Mouse (Mus musculus): ENCODE measurements around the gene Adprhl2. TPM values are rescaled to one million over a fixed set of nuclear protein-coding genes. Genes with fewer than 3 reads are reported as not detected.

The Adprhl2 gene
- polyA plus RNA-seq, 1 experiment from 2014 or later, result 57.9 TPM

DNA sequence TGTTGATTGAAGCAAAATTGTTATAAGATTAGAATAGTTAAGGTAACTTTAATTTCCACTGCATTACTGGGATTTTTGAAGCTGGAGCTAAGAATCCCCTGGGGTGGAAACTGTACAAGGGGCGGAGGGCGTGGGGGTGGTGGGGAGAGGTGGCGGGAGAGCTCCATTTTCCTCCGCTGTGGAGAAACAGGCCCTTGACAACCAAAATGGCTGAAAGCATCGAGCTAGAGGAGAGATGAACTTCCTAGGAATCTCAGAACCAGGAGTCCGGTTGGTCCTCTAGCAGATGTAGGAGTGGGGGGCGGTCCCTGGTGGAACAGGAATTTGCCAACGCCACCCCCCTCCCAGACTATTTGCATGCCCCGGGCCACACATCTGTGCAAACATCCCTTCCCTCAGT lies 39.8 kb downstream of the Adprhl2 start:
- Histone ChIP-seq H3K27me3 (ENCODE audit: control insufficient read depth, insufficient read depth, low read length) (peaks cover 12% of the 10 kb centered on the region), H3K4me2 (replicated peaks) (no peak overlapping the region), H3K4me3 (replicated peaks; ENCODE audit: low read length) (no peak overlapping the region), H3K36me3 (replicated peaks; ENCODE audit: control insufficient read depth, insufficient read depth) (no peaks in the 10 kb centered on the region), H3K4me1 (replicated peaks; ENCODE audit: control insufficient read depth, insufficient read depth, low read length) (peaks cover 2% of the 10 kb centered on the region; the same call in 1 of the 2 replicates), H3K9ac (no peak overlapping the region), H3K9me3 (ENCODE audit: control insufficient read depth, low read length) (no peaks in the 10 kb centered on the region), H3K27ac (no peak overlapping the region)
- ATAC-seq (ENCODE audit: low FRiP score) (no peak), DNase-seq (ENCODE audit: low spot score) (no peak)
- WGBS, result 61% methylated on average over 9 of the region's 9 CpGs

DNA sequence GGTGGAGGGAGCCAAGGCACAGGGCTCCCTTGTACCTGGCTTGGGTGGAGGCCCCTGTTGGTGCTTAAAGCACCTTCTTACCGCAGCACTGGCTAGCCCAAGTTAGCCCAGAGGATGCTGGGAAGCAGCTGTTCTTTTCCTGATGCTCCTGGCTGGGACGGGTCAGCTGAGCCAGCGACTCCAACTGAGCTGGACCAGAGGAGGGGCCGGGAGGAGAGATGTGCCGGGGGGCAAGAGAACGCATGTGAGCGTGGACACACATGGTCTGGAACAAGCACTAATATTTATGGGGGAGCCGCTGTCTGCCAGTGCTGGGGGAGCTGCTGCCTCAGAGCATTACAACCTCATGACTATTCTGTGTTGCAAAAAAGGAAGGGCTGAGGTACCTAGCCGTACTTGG lies 42.5 kb downstream of the Adprhl2 start:
- 55% methylated on average over 9 of the region's 9 CpGs for WGBS

DNA sequence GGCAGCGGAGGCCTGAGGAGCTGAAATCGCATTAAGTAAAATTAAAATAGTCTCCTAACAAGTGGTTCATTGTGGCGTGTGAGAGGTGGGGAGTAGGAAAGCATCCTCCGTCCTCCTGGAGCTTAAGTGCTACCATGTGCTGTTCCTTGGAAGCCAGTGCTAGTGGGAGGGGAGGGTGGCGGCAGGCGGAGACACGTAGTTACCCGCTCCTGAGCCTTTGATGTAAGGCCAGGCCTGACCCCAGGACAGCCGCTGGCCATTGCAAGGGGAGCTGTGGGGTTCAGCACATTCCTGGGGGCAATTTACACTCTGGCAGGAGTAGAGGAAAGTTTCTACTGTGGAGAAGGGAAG lies 43.0 kb downstream of the Adprhl2 start:
- Histone ChIP-seq H3K27ac (no peak overlapping the region), H3K4me3 (replicated peaks; ENCODE audit: low read length) (no peak overlapping the region)
- ATAC-seq (ENCODE audit: low FRiP score), result no peak

More for the DNA sequence above, 42.5 kb downstream of the Adprhl2 start:
- no peak overlapping the region for H3K4me2 ChIP-seq (replicated peaks)
- no peaks in the 10 kb centered on the region for H3K9me3 ChIP-seq (ENCODE audit: control insufficient read depth, low read length)
- H3K27me3 ChIP-seq (ENCODE audit: control insufficient read depth, insufficient read depth, low read length), result no peaks in the 10 kb centered on the region
- ATAC-seq (ENCODE audit: low FRiP score) (no peak), DNase-seq (ENCODE audit: low spot score) (no peak)
- H3K9ac ChIP-seq, result no peak overlapping the region
- no peak overlapping the region for H3K27ac ChIP-seq
- H3K36me3 ChIP-seq (replicated peaks; ENCODE audit: control insufficient read depth, insufficient read depth), result peaks cover 19% of the 10 kb centered on the region
- H3K4me1 ChIP-seq (replicated peaks; ENCODE audit: control insufficient read depth, insufficient read depth, low read length), result no peaks in the 10 kb centered on the region
- no peak overlapping the region for H3K4me3 ChIP-seq (replicated peaks; ENCODE audit: low read length)

DNA sequence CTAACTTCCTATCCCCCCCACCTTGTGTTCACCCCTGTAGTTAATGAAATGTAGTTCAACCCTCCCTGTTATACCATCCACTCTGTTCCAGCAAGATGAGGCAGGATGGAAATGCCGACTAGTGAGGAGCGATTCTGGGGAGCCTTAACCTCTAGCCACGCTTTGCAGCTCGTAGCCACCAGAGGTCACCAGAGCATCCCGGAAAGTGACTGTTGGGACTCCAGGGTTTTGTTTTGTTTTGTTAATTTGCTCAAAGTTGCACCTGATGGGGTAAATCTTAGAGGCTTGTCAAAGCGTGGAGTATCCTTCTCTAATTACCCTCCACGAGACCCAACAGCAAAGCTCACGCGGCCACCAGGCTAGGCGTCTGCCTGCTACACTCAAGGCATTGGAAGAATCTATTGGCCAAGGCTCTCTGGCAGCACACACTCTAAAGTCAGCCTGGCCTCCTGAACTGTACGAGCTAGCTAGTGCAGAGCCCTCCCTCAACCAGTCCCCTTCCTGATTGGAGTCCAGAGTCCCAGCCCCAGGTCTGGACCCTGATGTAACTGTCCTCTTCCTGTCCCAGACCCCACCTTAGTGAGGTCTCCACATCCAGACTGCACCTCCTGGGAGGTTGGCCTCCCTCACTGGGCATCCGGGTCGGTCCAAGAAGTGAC lies 43.5 kb downstream of the Adprhl2 start:
- DNase-seq (ENCODE audit: low spot score) (peak; percentile 72), ATAC-seq (ENCODE audit: low FRiP score) (peak; percentile 48; the same call in 1 of the 2 replicates)
- H3K9me3 ChIP-seq (ENCODE audit: control insufficient read depth, low read length), result no peaks in the 10 kb centered on the region
- H3K4me1 ChIP-seq (replicated peaks; ENCODE audit: control insufficient read depth, insufficient read depth, low read length), result no peaks in the 10 kb centered on the region
- H3K4me3 ChIP-seq (replicated peaks; ENCODE audit: low read length), result no peak overlapping the region
- H3K36me3 ChIP-seq (replicated peaks; ENCODE audit: control insufficient read depth, insufficient read depth), result peaks cover 29% of the 10 kb centered on the region
- no peak overlapping the region for H3K27ac ChIP-seq
- H3K4me2 ChIP-seq (replicated peaks), result peak overlapping the region; percentile 22; the same call in 1 of the 2 replicates
- 11% methylated on average over 13 of the region's 13 CpGs for WGBS
- H3K27me3 ChIP-seq (ENCODE audit: control insufficient read depth, insufficient read depth, low read length), result no peaks in the 10 kb centered on the region
- H3K9ac ChIP-seq, result no peak overlapping the region

More for the DNA sequence above, 43.0 kb downstream of the Adprhl2 start:
- Histone ChIP-seq H3K4me1 (replicated peaks; ENCODE audit: control insufficient read depth, insufficient read depth, low read length) (no peaks in the 10 kb centered on the region), H3K4me2 (replicated peaks) (no peak overlapping the region), H3K9ac (no peak overlapping the region), H3K27me3 (ENCODE audit: control insufficient read depth, insufficient read depth, low read length) (no peaks in the 10 kb centered on the region), H3K36me3 (replicated peaks; ENCODE audit: control insufficient read depth, insufficient read depth) (peaks cover 23% of the 10 kb centered on the region), H3K9me3 (ENCODE audit: control insufficient read depth, low read length) (no peaks in the 10 kb centered on the region)
- 36% methylated on average over 9 of the region's 9 CpGs for WGBS
- no peak for DNase-seq (ENCODE audit: low spot score)

DNA sequence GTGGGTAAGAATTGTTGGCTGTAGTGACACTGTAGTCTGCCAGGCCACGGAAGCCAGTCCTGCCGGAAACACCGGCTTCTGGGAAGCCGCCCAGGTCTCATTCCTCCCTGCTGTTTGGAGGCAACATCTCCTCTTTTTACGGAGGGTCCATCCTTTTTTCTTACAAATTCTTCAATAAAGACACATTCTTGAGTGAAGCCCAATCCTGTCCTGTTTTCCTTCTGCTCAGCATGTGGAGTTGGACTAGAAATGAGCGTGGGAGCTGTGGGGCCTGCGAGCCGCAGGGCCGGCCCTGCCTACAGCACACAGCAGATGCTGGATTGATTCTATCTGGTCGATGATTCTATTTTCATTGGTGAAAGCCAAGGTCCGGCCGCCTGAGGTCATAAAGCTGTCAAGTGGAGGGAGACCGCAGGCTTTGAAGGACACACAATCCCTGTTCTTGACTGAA lies 45.8 kb downstream of the Adprhl2 start:
- Histone ChIP-seq H3K4me2 (replicated peaks) (no peak overlapping the region), H3K4me1 (replicated peaks; ENCODE audit: control insufficient read depth, insufficient read depth, low read length) (no peaks in the 10 kb centered on the region), H3K9me3 (ENCODE audit: control insufficient read depth, low read length) (no peaks in the 10 kb centered on the region), H3K27me3 (ENCODE audit: control insufficient read depth, insufficient read depth, low read length) (no peaks in the 10 kb centered on the region), H3K36me3 (replicated peaks; ENCODE audit: control insufficient read depth, insufficient read depth) (peaks cover 32% of the 10 kb centered on the region), H3K4me3 (replicated peaks; ENCODE audit: low read length) (no peak overlapping the region), H3K9ac (no peak overlapping the region), H3K27ac (no peak overlapping the region)
- ATAC-seq (ENCODE audit: low FRiP score) (no peak), DNase-seq (ENCODE audit: low spot score) (no peak)
- 86% methylated on average over 13 of the region's 13 CpGs for WGBS

DNA sequence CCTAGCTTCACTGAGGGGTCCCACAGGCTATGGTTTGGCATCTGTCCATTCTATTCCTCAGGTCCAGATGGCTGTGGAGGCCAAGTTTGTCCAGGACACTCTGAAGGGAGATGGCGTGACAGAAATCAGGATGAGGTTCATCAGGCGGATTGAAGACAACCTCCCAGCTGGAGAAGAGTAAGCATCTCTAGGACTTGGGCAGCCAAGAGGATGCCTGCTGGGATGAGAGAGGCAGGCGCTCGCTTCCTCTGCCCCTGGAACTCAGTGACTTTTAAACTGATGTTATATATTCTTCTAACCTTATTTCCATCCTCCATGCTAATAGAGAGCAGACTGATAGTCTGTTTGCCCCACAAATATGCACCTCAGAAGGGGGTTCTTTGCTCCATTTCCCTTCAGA lies 46.4 kb downstream of the Adprhl2 start:
- H3K27me3 ChIP-seq (ENCODE audit: control insufficient read depth, insufficient read depth, low read length), result no peaks in the 10 kb centered on the region
- DNase-seq (ENCODE audit: low spot score), result no peak
- no peaks in the 10 kb centered on the region for H3K9me3 ChIP-seq (ENCODE audit: control insufficient read depth, low read length)
- H3K4me3 ChIP-seq (replicated peaks; ENCODE audit: low read length), result no peak overlapping the region
- no peak overlapping the region for H3K27ac ChIP-seq
- no peak overlapping the region for H3K9ac ChIP-seq
- no peaks in the 10 kb centered on the region for H3K4me1 ChIP-seq (replicated peaks; ENCODE audit: control insufficient read depth, insufficient read depth, low read length)
- no peak overlapping the region for H3K4me2 ChIP-seq (replicated peaks)
- peaks cover 32% of the 10 kb centered on the region for H3K36me3 ChIP-seq (replicated peaks; ENCODE audit: control insufficient read depth, insufficient read depth)
- 84% methylated on average over 4 of the region's 4 CpGs for WGBS
- no peak for ATAC-seq (ENCODE audit: low FRiP score)

DNA sequence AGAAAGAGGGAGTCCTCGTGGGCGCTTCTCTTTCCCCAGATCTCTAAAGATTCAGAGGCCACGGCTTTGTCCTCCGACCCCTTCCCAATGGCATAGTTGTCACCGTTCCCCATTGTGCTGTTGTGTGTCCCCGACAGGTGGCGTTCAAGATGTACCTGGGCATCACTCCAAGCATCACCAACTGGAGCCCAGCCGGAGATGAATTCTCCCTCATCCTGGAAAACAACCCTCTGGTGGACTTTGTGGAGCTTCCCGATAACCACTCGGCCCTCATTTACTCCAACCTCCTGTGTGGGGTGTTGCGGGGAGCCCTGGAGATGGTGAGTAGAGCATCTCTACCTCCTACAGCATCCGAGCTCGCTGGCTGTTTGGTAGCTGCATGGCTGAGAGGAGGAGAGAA lies 47.8 kb downstream of the Adprhl2 start:
- H3K9me3 ChIP-seq (ENCODE audit: control insufficient read depth, low read length), result no peaks in the 10 kb centered on the region
- H3K4me3 ChIP-seq (replicated peaks; ENCODE audit: low read length), result no peak overlapping the region
- peaks cover 32% of the 10 kb centered on the region for H3K36me3 ChIP-seq (replicated peaks; ENCODE audit: control insufficient read depth, insufficient read depth)
- H3K9ac ChIP-seq, result no peak overlapping the region
- no peak for DNase-seq (ENCODE audit: low spot score)
- 80% methylated on average over 13 of the region's 13 CpGs for WGBS
- H3K27ac ChIP-seq, result no peak overlapping the region
- H3K4me2 ChIP-seq (replicated peaks), result no peak overlapping the region
- no peaks in the 10 kb centered on the region for H3K27me3 ChIP-seq (ENCODE audit: control insufficient read depth, insufficient read depth, low read length)
- H3K4me1 ChIP-seq (replicated peaks; ENCODE audit: control insufficient read depth, insufficient read depth, low read length), result no peaks in the 10 kb centered on the region
- no peak for ATAC-seq (ENCODE audit: low FRiP score)

DNA sequence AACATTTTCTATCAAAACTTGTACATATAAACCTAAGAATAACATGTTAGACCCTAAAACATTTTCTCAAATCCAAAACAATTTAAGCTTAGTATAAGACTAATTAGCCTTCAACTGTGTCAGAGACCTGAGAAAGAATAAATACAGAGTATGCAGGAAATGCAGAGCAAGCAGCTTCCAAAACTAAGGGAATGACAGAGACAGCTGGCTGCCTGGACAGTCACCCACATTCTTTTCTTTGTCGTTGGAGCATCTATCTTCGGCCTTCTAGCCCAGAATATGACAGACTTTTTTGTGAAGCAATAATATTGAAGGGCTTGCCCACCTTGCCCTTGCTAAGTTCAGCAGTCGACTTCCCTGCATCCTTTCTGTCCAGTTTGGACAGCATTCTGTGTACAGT lies 52.2 kb downstream of the Adprhl2 start:
- H3K4me1 ChIP-seq (replicated peaks; ENCODE audit: control insufficient read depth, insufficient read depth, low read length), result no peaks in the 10 kb centered on the region
- H3K4me2 ChIP-seq (replicated peaks), result no peak overlapping the region
- ATAC-seq (ENCODE audit: low FRiP score) (no peak), DNase-seq (ENCODE audit: low spot score) (no peak)
- no peak overlapping the region for H3K4me3 ChIP-seq (replicated peaks; ENCODE audit: low read length)
- no peaks in the 10 kb centered on the region for H3K27me3 ChIP-seq (ENCODE audit: control insufficient read depth, insufficient read depth, low read length)
- peaks cover 22% of the 10 kb centered on the region for H3K36me3 ChIP-seq (replicated peaks; ENCODE audit: control insufficient read depth, insufficient read depth)
- no peaks in the 10 kb centered on the region for H3K9me3 ChIP-seq (ENCODE audit: control insufficient read depth, low read length)
- 82% methylated on average over 3 of the region's 3 CpGs for WGBS
- H3K9ac ChIP-seq, result no peak overlapping the region
- no peak overlapping the region for H3K27ac ChIP-seq

All from hindbrain, embryonic 14.5 days (tissue).